Mouse (Mus musculus) G1E (cell line): ENCODE measurements around the gene Pibf1.

Experiments used
- CTCF ChIP-seq: IDR thresholded peaks from 2 replicates; pipeline ENCODE4 v1.5.1; 2012; ENCODE audit warnings: low read depth, low read length, inconsistent platforms, mixed read lengths
- GATA1 ChIP-seq: IDR thresholded peaks from 2 replicates; pipeline ENCODE4 v1.6.1; 2012; ENCODE audit warnings: borderline replicate concordance, low read length, inconsistent platforms, mixed read lengths
- POLR2AphosphoS5 ChIP-seq: IDR thresholded peaks from 2 replicates; pipeline ENCODE4 v1.6.1; 2012; ENCODE audit warnings: low read depth, low read length, inconsistent platforms; ENCODE audit not compliant: insufficient replicate concordance
- TAL1 ChIP-seq: conservative IDR thresholded peaks from 2 replicates; pipeline ENCODE4 v1.6.1; 2012; ENCODE audit warnings: low read depth, low read length, inconsistent platforms, mixed read lengths

DNA sequence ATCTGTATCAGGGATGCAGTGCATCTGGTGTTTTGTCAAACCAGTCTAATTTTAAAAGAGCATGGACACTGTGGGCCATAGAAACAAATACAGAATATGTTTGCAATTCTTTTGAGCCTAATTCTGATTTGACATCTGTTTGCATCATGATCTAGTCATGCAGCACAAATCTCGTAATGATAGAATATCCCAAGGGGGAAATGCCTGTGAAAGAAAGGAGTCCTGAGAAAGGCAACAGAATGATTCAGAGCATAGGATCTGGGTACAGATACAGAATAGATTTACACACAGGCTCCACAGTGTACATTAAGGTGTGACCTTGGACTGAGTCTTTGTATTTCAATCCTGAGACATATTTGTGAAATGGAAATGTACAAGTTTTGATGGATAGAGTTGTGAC is 47.6 kb downstream of the Pibf1 start:
- no peak for TF ChIP-seq GATA1
- no peak for TF ChIP-seq CTCF
- no peak for TF ChIP-seq POLR2AphosphoS5
- TF ChIP-seq TAL1: no peak
